Mouse (Mus musculus): ENCODE measurements around the gene Cldn24. TPM values are rescaled to one million over a fixed set of nuclear protein-coding genes. Genes with fewer than 3 reads are reported as not detected.

Gene Cldn24
- polyA plus RNA-seq, 1 experiment: not detected

- no peak overlapping the region for H3K4me3 ChIP-seq (ENCODE audit: insufficient read depth, low read length)
- TF ChIP-seq POLR2A (IDR thresholded peaks at IDR 0.05; ENCODE audit: low read depth, low read length): no peak
- no peak for TF ChIP-seq CTCF (IDR thresholded peaks at IDR 0.05; ENCODE audit: borderline replicate concordance, insufficient read depth, low read length)
- no peak overlapping the region for H3K27ac ChIP-seq (ENCODE audit: insufficient read depth, low read length)
- peaks cover 4% of the 10 kb centered on the region; the same call in 1 of the 2 replicates for H3K4me1 ChIP-seq (ENCODE audit: control insufficient read depth, insufficient read depth, low read length)
Measured at GRCm38 (mm10) chr8:47823777-47824176, 1.8 kb downstream of the Cldn24 start.

GRCm38 (mm10) chr8:47824182-47824581 is 2.2 kb downstream of the Cldn24 start, which contains the start of gene Cldn22:
Gene Cldn22 (plus strand): TSS chr8:47824482.
- H3K4me1 ChIP-seq (ENCODE audit: control insufficient read depth, insufficient read depth, low read length): peaks cover 4% of the 10 kb centered on the region; the same call in 1 of the 2 replicates
- no peak within 1 kb of the TSS for H3K4me3 ChIP-seq (ENCODE audit: insufficient read depth, low read length)
- TF ChIP-seq CTCF (IDR thresholded peaks at IDR 0.05; ENCODE audit: borderline replicate concordance, insufficient read depth, low read length) (no peak), POLR2A (IDR thresholded peaks at IDR 0.05; ENCODE audit: low read depth, low read length) (no peak)
- H3K27ac ChIP-seq (ENCODE audit: insufficient read depth, low read length): no peak within 1 kb of the TSS

GRCm38 (mm10) chr8:47825596-47825995 is 3.7 kb downstream of the Cldn24 start:
- TF ChIP-seq POLR2A (IDR thresholded peaks at IDR 0.05; ENCODE audit: low read depth, low read length) (no peak), CTCF (IDR thresholded peaks at IDR 0.05; ENCODE audit: borderline replicate concordance, insufficient read depth, low read length) (no peak)
- peaks cover 4% of the 10 kb centered on the region; the same call in 1 of the 2 replicates for H3K4me1 ChIP-seq (ENCODE audit: control insufficient read depth, insufficient read depth, low read length)
- no peak overlapping the region for H3K27ac ChIP-seq (ENCODE audit: insufficient read depth, low read length)
- no peak overlapping the region for H3K4me3 ChIP-seq (ENCODE audit: insufficient read depth, low read length)

GRCm38 (mm10) chr8:47826911-47827310 is 5.0 kb downstream of the Cldn24 start:
- TF ChIP-seq CTCF (IDR thresholded peaks at IDR 0.05; ENCODE audit: borderline replicate concordance, insufficient read depth, low read length): no peak
- no peak for TF ChIP-seq POLR2A (IDR thresholded peaks at IDR 0.05; ENCODE audit: low read depth, low read length)
- H3K27ac ChIP-seq (ENCODE audit: insufficient read depth, low read length): no peak overlapping the region
- H3K4me3 ChIP-seq (ENCODE audit: insufficient read depth, low read length): no peak overlapping the region
- H3K4me1 ChIP-seq (ENCODE audit: control insufficient read depth, insufficient read depth, low read length): peaks cover 4% of the 10 kb centered on the region; the same call in 1 of the 2 replicates

- Histone ChIP-seq H3K4me3 (ENCODE audit: insufficient read depth, low read length) (no peak overlapping the region), H3K27ac (ENCODE audit: insufficient read depth, low read length) (no peak overlapping the region), H3K4me1 (ENCODE audit: control insufficient read depth, insufficient read depth, low read length) (no peaks in the 10 kb centered on the region)
- TF ChIP-seq POLR2A (IDR thresholded peaks at IDR 0.05; ENCODE audit: low read depth, low read length) (no peak), CTCF (IDR thresholded peaks at IDR 0.05; ENCODE audit: borderline replicate concordance, insufficient read depth, low read length) (no peak)
Measured at GRCm38 (mm10) chr8:47832616-47833015, 10.7 kb downstream of the Cldn24 start.

- TF ChIP-seq POLR2A (IDR thresholded peaks at IDR 0.05; ENCODE audit: low read depth, low read length) (no peak), CTCF (IDR thresholded peaks at IDR 0.05; ENCODE audit: borderline replicate concordance, insufficient read depth, low read length) (no peak)
- no peaks in the 10 kb centered on the region for H3K4me1 ChIP-seq (ENCODE audit: control insufficient read depth, insufficient read depth, low read length)
- H3K4me3 ChIP-seq (ENCODE audit: insufficient read depth, low read length): no peak overlapping the region
- no peak overlapping the region for H3K27ac ChIP-seq (ENCODE audit: insufficient read depth, low read length)
Measured at GRCm38 (mm10) chr8:47833944-47834343, 12.0 kb downstream of the Cldn24 start.

- no peak for TF ChIP-seq POLR2A (IDR thresholded peaks at IDR 0.05; ENCODE audit: low read depth, low read length)
- no peak for TF ChIP-seq CTCF (IDR thresholded peaks at IDR 0.05; ENCODE audit: borderline replicate concordance, insufficient read depth, low read length)
- Histone ChIP-seq H3K4me1 (ENCODE audit: control insufficient read depth, insufficient read depth, low read length) (no peaks in the 10 kb centered on the region), H3K27ac (ENCODE audit: insufficient read depth, low read length) (no peak overlapping the region), H3K4me3 (ENCODE audit: insufficient read depth, low read length) (no peak overlapping the region)
Measured at GRCm38 (mm10) chr8:47843063-47843462, 21.1 kb downstream of the Cldn24 start.

- Histone ChIP-seq H3K27ac (ENCODE audit: insufficient read depth, low read length) (no peak overlapping the region), H3K4me1 (ENCODE audit: control insufficient read depth, insufficient read depth, low read length) (no peaks in the 10 kb centered on the region), H3K4me3 (ENCODE audit: insufficient read depth, low read length) (no peak overlapping the region)
- TF ChIP-seq CTCF (IDR thresholded peaks at IDR 0.05; ENCODE audit: borderline replicate concordance, insufficient read depth, low read length) (no peak), POLR2A (IDR thresholded peaks at IDR 0.05; ENCODE audit: low read depth, low read length) (no peak)
Measured at GRCm38 (mm10) chr8:47843651-47844050, 21.7 kb downstream of the Cldn24 start.

GRCm38 (mm10) chr8:47845956-47846355 is 24.0 kb downstream of the Cldn24 start:
- no peaks in the 10 kb centered on the region; the same call in 1 of the 2 replicates for H3K4me1 ChIP-seq (ENCODE audit: control insufficient read depth, insufficient read depth, low read length)
- TF ChIP-seq CTCF (IDR thresholded peaks at IDR 0.05; ENCODE audit: borderline replicate concordance, insufficient read depth, low read length) (no peak), POLR2A (IDR thresholded peaks at IDR 0.05; ENCODE audit: low read depth, low read length) (no peak)
- H3K4me3 ChIP-seq (ENCODE audit: insufficient read depth, low read length): no peak overlapping the region
- no peak overlapping the region for H3K27ac ChIP-seq (ENCODE audit: insufficient read depth, low read length)

GRCm38 (mm10) chr8:47847161-47847560 is 25.2 kb downstream of the Cldn24 start:
- peaks cover 2% of the 10 kb centered on the region; the same call in 1 of the 2 replicates for H3K4me1 ChIP-seq (ENCODE audit: control insufficient read depth, insufficient read depth, low read length)
- no peak overlapping the region for H3K4me3 ChIP-seq (ENCODE audit: insufficient read depth, low read length)
- no peak overlapping the region for H3K27ac ChIP-seq (ENCODE audit: insufficient read depth, low read length)
- TF ChIP-seq POLR2A (IDR thresholded peaks at IDR 0.05; ENCODE audit: low read depth, low read length): no peak
- no peak for TF ChIP-seq CTCF (IDR thresholded peaks at IDR 0.05; ENCODE audit: borderline replicate concordance, insufficient read depth, low read length)

Measured in embryonic fibroblast, embryonic 13.5 days (primary cell).